Mouse (Mus musculus) megakaryocyte, embryonic 14.5 days (primary cell): ENCODE measurements at regions not wholly inside any gene's neighbourhood (a gene's known extent, or its start where the extent isn't known, plus 50 kb on each side); places are given as distances from the start of the nearest gene placed in this dataset.

Source experiments
- FLI1 ChIP-seq: IDR thresholded peaks from 2 replicates; pipeline ENCODE4 v1.6.1; 2012; ENCODE audit warnings: low read length, inconsistent platforms, mixed read lengths
- GATA1 ChIP-seq: IDR thresholded peaks from 3 replicates; pipeline ENCODE4 v1.6.1; 2012; ENCODE audit warnings: mixed read lengths, low read length, inconsistent platforms, borderline replicate concordance

- no peak for TF ChIP-seq GATA1
- TF ChIP-seq FLI1 = no peak
Observed at GRCm38 (mm10) chr9:118227401-118228061, 77.6 kb upstream of the Cmc1 start.
